Mouse (Mus musculus) gastrocnemius, adult 8-10 months (tissue): ENCODE measurements around the gene Tmem116. TPM values are rescaled to one million over a fixed set of nuclear protein-coding genes. Genes with fewer than 3 reads are reported as not detected.

Experiments used
- DNase-seq, 2 experiments: peaks; one replicate each; pipeline ENCODE4 v3.0.0; 2022; ENCODE audit warnings: low spot score in 2 of 2
- total RNA-seq, 4 experiments: library from RNA; stranded (reverse); gene quantifications; 2 replicates each; pipeline ENCODE4 v1.2.4; 2022

Tmem116 gene
- total RNA-seq: 1 to 10 TPM; 6.3 to 9.3 (median 8.5) TPM

DNA sequence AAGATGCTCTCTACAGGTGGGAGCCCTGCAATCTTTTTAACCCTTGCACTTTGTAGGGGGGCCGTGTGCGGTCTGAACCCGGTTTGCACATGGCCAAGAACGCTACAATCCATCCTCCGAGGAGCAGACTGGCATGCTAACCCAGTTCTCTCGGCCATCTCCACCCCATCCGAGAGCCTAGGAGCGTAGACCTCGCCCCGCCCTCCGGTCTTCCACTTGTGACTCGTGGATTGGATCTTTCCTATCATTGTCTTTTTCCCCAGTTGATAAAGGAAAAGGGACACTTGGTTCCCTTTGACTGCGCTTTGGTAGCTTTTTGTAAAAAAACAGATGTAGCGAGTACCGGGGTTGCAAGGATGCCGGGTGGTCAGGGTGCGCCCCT lies at the start of gene Tmem116:
Gene Tmem116 (plus strand): TSS at position 250 of the 382 bp plus-strand sequence.
- DNase-seq: no peak

DNA sequence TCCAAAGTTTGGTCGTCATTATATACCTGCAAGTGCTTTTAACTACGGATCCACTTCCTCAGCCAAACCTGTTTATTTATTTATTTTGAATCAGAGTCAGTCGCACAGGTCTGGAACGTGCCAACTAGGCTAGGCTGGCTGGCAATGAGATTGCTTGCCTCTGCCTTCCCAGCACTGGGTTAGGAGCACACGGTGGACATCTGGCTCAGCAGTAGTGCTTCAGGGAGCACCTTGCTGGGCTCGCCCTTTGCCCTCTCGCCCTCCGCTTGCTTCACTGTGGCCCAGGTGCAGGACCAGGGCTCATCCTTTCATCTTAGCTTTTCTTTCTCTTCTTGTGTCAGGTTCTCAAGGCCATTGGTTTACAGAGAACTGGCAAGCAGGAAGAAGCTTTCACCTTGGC lies 43.8 kb upstream of the Tmem116 start:
- DNase-seq: no peak

DNA sequence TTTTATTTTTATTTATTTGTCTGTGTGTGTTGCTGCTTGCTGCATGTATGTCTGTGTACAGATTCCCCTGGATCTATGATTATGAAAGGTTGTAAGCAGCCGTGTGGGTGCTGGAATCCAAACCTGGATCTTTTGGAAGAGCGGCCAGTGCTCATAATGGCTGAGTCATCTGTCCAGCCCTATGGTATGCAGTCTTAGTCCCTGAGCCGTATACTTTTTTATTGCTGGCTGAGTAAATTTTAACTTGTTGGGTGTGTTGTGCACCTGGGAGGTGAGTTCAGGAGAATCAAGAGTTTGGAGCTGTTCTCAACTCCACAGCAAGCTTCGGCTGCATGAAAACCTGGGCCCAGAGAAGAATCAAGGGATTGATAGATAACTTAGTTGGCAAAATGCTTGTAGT lies 40.7 kb upstream of the Tmem116 start:
- DNase-seq: no peak

DNA sequence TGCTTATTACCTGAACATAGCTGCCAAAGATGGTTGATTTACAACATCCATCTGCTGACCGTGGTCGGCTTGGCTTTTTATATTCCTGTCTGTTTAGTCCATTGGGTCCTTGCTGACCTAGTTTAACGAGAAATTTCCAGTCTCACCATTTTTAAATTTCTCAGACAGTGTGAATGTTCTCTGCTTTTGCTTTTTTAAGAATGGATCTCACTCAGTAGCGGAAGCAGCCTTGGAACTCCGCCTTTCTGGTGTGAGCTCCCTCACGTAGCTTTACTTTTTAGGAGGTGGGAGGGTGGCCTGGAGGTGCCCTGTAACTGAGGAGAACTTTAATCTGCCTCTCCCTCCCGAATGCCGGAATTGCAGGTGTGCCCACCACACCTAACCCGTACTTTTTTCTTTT lies 31.0 kb upstream of the Tmem116 start:
- no peak for DNase-seq

DNA sequence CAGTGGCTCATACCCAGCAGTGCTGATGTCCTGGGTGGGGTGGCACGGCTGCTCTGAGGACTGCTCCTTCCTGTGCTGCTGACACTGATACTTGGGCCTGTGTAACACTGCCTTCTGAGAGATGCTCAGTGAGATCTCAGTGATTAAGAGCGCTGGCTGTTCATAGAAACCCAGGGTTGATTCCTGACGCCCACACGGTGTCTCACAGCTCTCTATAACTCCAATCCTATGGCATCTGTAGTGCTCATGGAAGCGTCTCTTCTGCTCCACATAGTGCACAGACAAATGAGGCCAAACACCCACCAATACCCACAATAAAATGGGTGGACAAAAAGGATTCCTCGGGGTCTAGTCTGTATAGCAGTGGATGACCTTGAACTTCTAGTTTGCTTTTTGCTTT lies 28.9 kb upstream of the Tmem116 start:
- DNase-seq: no peak

DNA sequence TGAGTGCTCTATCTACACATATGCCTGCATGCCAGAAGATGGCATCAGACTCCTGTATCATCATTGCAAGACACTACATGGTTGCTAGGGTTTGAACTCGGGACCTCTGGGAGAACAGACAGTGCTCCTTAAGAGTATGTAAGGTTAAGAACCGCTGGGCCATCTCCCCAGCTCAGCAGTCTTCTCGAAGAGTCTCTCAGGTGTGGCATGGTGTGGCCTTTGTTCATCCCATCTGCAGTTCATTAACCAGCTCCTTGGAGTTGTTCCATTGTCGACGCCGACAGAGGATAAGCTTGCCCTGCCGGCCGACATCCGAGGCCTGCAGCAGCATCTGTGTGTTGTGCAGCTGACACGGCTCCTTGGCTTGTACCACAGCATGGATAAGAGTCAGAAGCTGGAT lies 28.4 kb upstream of the Tmem116 start:
- DNase-seq: no peak

DNA sequence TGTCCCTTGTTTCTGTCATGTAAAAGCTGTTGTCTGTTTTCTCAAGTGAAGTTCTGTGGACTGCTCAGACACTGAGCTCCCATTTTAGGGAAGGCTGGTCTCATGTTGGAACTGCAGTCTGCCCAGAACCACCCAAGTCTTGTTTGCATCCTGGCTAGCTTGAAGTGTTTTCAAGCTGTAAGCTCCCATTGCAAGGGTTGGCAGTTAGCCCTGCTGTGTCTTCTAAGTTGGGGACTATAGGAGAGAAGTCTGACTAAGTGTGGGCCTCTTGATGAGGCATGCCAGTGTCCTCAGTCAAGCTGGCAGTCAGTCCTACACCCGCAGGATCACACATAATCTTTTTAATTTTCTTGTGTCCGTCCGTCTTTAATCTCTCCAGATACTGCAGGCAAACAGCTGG lies 22.7 kb upstream of the Tmem116 start:
- no peak for DNase-seq

DNA sequence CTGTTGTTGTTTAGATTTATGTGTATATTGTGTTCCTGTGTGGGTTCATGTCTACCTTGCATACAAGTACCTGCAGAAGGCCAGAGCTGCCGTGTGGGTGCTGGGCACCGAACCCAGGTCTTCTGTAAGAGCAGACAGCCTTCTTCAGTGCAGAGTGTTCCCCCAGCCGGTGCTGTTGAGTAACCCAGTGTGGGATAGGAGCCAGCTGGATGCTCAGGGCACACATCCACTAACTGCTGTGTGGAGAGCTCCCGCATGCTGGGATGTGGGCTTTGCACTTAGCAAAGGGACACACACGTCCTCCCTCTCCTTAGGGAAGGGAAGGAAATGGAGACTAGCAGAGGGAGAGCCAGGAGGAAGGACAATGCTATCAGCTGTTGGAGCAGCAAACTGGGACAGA lies 13.6 kb upstream of the Tmem116 start:
- DNase-seq: no peak

DNA sequence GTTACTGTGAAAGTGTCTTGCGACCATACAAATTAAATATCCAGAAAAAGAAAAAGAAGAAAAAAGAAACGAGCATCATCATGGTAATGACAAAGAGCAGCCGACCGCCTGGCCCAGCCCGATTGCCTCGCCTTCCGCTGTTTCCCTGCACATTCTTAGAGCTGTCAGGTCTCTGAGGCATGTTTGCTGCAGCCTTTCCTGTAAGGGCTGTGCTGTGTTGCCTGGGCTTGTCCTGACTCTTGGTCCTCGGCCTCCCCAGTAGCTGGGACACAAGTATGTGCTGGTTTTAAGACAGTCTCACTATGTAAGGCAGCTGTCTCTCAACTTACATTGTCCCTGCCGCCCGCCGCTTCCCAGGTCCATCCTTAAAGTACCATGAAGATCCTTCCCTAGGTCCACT lies 12.9 kb upstream of the Tmem116 start:
- DNase-seq: no peak

DNA sequence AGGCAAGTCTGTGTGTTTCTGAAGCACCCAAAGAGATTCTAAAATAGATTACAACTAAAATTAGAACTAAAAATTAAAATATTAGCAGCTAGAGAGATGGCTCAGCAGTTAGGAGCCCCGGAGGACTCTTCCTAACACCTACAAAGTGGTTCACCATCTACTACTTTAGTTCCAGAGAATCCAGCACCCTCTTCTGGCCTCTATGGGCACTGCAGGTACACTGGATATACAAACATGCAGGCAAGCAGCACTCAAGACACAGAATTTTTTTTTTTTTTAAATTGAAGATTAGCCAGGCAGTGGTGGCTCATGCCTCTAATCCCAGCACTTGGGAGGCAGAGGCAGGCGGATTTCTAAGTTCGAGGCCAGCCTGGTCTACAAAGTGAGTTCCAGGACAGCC lies 8.1 kb upstream of the Tmem116 start:
- DNase-seq: no peak

DNA sequence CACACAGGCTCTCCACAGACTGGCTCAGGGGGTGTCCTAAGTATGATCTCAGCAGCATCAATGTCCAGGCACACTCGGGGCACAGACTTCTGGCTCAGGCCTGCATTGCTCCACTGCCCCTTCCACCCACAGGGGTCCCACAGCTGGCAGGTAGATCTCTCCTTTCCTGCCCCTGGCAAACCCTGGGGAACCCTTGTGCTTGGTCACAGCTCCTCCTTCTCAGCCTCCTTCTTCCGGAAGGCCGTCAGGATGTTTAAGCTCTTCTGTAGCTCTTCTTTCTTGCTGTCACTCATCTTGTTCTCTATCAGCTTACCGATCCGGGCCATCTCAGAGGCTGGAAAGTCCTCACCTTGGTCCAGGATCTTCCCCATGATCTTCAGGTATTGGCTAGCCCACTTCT lies 6.8 kb upstream of the Tmem116 start:
- no peak for DNase-seq

DNA sequence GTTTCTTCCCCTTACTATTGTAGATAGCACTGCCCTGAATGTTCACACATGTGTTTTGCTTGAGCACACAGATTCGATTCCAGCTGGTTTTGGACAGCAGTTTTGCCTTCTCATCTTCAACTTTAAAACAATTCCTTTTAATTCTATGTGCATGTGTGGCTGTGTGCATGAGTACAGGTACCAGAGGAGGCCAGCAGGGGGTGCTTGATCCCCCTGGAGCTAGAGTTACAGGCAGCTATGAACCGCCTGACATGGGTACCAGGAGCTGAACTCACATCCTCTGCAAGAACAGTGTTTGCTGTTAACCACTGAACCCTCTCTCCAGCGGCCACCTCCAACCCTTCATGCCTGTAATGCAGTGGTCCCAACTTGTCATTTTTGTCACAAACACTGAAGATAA lies 3.2 kb upstream of the Tmem116 start:
- DNase-seq: no peak

DNA sequence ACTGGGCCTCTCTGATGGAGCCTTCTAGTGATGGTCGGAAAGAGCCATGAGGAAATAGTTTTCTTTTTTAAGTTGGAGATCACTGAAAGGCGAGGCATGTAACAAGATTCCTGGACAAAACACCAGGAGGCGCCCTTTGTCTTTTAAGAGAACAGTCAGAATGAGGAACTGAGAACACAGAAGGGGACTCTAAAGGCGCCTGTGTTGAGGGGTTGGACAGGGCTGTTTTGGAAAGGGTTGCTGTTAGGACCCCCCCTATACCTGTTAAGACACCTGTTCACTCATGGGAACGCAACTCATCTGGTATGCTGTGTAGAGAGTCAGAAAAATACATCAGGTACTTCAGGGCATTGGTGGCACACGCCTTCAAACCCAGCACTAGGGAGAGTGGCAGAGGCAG lies 1.7 kb upstream of the Tmem116 start:
- no peak for DNase-seq

DNA sequence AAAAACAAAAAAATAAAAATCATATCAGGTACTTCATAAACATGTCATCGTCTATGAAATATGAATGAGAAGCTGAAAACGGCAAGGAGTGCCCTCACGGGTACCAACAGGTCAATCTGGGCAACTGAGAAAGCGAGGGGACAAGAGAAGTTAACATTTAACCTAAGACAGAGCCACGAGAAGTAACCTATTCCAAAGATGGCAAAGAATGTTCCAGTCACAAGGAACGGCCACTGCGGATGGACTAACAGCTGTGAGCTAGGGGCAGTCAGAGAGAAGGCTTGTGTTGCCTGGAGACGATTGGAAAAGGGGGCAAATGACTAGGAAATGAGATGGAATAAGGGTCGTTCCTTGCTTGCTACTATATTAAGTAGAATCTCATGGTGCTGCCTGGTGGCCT lies 1.2 kb upstream of the Tmem116 start:
- no peak for DNase-seq

DNA sequence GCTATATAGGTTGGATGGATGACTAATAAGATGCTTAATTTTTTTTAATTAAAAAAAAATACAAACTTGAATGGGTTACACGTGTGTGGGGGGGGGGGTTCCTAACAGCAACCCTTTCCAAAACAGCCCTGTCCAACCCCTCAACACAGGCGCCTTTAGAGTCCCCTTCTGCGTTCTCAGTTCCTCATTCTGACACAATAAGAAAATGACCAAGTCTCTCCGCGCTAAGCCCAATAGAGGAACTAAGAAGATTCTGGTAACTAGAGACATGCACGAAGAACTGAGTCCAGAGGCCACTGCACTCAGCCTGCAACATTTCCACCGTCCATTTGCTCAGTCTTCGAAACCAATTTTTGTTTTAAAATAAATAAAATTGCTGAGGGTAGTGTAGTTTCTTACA lies 490 bp upstream of the Tmem116 start:
- no peak for DNase-seq

DNA sequence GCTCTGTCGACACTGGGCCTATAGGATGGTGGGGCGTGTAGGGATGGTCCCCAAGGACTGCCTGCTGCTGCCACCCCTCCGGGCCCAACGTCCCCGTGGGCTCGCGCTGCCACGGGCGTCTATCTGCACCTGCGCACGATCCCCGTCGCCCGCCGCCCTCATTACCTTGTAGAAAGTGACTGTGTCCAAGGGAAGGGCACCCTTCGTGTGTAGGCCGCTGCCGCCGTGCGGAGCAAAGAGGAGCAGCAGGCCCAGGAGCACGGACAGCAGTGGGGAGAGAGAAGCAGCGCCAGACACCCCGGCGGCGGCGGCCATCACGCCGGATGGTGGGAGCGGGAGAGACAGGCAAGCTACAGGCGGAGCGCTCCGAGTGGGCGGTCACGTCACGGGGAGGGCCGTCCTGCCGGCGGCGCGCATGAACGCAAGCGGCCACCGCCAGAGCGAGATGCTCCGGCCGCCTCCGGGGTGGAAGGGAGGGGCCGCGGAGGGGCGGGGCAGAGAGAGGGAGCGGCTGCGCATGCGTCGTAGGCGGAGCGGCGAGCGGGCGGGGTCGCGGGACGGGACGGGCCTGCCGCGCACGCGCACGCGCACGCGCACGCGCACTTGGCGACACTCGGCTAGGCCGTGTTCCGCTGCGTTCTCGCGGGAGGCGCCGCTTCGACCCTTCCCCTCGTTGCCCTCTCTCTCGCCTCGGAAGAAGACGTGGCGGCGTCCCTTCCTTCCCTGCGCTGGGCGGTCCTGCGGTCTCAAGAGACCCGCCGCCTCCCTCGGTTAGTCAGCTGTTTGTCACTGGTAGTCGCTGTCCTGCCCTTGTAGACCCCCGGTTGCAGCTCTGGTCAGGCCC lies 555 bp downstream of the Tmem116 start, which contains the start of gene Erp29:
Gene Erp29 (minus strand): TSS at position 481 of the 844 bp plus-strand sequence.
- DNase-seq: peak; percentile 96

DNA sequence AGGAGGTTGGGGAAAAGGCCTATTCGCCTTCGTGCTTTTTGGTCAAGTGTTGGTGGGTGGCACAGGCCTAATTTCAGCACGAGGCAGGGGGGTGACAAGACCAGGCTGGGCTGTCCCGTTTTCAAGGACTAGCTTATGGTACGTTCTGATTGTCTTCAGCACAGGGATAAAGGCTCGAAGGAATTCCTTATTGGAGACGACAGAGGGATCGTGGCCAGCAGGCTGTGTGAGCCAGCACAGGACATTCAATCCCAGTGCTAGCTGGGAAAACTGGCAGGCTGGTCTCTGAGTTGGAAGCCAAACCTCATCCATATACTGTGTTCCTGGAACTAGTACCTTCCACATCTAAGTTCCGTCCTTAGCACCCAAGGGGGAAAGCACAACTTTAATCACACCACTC lies 1.2 kb downstream of the Tmem116 start:
- peak; percentile 68 to 77 for DNase-seq

DNA sequence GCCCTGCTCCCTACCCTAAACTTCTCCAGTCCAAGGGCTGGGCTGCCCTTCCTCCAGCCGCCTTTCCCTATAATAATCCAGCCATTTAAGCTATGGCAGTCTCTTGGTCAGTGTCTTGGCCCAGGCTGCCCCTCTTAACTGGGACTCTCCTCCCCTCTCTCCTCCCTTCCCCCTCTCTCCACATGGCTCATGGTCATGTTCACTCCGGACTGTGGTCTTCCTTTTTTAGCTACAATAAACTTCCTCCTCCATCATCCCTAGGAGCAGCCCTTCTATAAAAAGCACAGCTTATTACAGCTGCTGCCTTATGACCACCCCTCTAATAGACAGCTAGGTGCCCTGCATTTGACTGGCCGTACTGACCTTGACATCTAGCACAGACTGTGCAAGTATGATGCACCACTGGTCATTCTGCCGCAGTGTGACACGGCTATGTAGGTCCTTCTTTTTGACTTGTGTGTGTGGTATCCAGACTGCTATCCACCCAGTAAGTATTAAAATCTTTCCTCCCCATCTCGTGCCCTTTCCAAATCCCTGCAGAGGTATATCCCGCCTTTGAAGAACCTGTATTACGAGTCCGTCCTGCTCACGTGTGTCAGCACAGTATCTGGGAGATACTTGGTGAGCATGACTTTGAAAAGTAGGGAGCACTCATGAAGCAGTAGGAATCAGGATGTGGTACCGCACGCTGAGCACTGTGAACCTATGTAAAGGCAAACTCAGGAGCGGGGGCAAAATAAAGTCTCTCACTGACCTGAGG lies 2.2 kb downstream of the Tmem116 start:
- DNase-seq: no peak

DNA sequence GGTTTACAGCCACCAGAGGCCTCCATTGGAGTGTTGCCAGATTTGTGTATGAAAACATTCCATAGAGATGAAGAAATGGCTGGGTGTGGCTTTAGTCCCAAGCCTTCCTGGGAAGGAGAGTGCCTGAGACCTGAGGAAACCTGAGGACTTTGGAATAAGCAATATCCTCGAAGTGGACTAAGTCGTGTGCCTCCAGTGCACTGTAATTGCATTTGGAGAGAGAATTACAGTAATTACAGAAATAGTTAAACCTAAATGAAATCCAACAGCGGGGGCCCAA lies 2.8 kb downstream of the Tmem116 start:
- no peak for DNase-seq

DNA sequence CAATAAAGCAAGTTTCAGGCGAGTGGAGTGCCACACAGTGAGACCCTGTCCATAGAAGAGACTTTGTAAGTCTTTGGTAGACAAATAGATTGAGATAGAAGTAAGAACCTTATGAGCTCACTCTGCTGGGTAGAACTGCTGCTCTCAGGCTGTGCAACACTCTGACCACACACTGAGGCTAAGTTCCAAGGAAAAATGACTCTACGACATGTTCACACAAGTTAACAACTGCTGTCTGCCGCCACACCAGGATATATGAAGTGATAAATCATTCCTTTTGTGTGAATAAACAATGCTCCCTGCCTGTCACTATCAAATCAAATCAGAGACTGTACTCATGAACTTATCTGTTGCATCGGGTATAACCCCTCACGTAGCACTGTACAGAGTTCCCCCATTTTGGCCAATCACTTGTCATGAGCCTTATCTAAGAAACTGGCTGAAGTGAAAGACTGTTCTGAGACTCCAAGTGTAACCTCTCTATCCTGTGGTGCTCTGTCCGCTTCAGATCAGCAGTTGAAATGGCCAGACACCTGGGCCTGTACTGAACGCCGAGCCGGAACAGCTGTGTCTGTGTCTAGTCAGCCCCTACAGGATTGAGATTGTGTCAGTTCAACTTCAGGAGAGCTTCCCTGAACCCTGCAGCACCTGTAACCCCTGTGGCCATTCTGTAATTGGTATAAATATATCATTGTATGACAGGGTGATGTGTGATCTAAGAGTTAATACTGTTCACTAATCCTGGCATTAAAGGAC lies 4.0 kb downstream of the Tmem116 start:
- no peak for DNase-seq

DNA sequence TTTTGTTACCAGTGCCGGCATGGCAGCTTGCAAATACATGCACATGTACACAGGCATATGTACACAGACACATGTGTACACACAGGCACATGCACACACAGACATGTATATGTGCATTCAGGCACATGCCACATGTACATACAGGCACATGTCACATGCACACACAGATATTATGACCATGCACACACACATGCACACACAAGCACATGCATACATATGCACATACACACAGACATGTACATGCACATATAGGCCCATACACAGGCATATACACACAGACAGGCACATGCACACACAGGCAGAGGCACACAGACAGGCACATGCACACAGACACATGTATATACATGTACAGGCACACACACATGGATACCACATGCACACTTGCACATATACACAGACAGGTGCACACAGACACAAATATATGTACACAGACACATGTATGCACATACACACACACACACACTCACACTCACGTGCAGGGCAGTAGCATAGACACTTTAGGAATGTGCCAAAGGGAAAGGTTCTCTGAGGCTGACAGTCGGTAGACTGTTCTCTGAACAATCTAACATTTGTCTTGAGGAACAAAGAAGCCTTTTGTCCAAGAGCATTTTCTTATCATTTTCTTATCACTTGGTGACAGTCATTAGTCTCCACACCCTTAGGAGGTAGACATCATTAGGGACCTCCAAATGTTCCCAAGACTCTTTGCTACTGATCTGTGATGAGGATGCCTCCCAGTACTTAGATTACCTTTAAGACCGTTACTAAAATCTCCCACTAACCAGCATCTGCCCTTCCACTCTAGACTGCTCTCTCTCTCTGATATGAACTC lies 9.9 kb downstream of the Tmem116 start:
- DNase-seq: no peak

DNA sequence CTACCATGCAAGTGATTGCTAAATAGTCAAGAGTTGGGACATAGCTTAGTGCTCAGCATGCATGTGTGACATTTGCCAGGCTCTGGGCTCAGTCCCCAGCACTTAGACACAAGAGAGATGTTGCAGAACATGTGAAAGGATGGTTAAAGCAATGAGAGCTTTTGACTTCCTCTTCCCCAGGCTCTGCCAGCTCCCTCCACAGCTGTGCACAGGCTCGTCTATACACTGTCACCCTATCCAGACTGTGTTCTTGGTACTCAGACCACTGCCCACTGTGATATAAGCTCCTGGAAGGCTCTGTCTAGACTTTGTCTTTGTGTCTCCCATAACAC lies 10.4 kb downstream of the Tmem116 start:
- no peak for DNase-seq
